Mouse (Mus musculus) embryonic facial prominence, embryonic 12.5 days (tissue): ENCODE data around the gene C1qtnf9. TPM values are rescaled to one million over a fixed set of nuclear protein-coding genes. Genes with fewer than 3 reads are reported as not detected.

Experiments used
- ATAC-seq: fragments of 200-750 bp; cut with Nextera tagmentation; 2 replicates; pipeline ENCODE4 v1.8.0; 2017; ENCODE audit not compliant: insufficient number of reproducible peaks, insufficient read depth, low FRiP score, low TSS enrichment
- H3K27ac ChIP-seq: fragments of 300-500 bp; sonication (generic); 2 replicates; pipeline ENCODE4 v1.5.1; 2016; ENCODE audit warnings: mild to moderate bottlenecking
- H3K27me3 ChIP-seq: fragments of 300-500 bp; sonication (generic); 2 replicates; pipeline ENCODE4 v1.6.1; 2016; ENCODE audit warnings: mild to moderate bottlenecking, moderate library complexity
- H3K36me3 ChIP-seq: fragments of 300-500 bp; sonication (generic); 2 replicates; pipeline ENCODE4 v1.6.1; 2016; ENCODE audit warnings: mild to moderate bottlenecking
- H3K4me1 ChIP-seq: fragments of 300-500 bp; sonication (generic); 2 replicates; pipeline ENCODE4 v1.6.1; 2016
- H3K4me2 ChIP-seq: fragments of 300-500 bp; sonication (generic); replicated peaks from 2 replicates; pipeline ENCODE4 v1.6.1; 2016; ENCODE audit warnings: mild to moderate bottlenecking, moderate library complexity
- H3K4me3 ChIP-seq: fragments of 300-500 bp; sonication (generic); 2 replicates; pipeline ENCODE4 v1.5.1; 2016; ENCODE audit warnings: mild to moderate bottlenecking
- H3K9ac ChIP-seq: fragments of 300-500 bp; sonication (generic); 2 replicates; pipeline ENCODE4 v1.6.1; 2016; ENCODE audit warnings: mild to moderate bottlenecking, moderate library complexity
- H3K9me3 ChIP-seq: fragments of 300-500 bp; sonication (generic); 2 replicates; pipeline ENCODE4 v1.6.1; 2016; ENCODE audit warnings: mild to moderate bottlenecking, moderate library complexity
- WGBS: fragments of 180-500 bp; shearing (Covaris S2); methylation state at CpG from one replicate; pipeline ENCODE4 v1.1.7; 2016; 5-methylcytosine and 5-hydroxymethylcytosine counted together
- polyA plus RNA-seq: library from polyadenylated mRNA; unstranded; fragments of >200 nt; fragmentation: Nextera tagmentation; extraction: Ambion mirVana; gene quantifications from 2 replicates; pipeline ENCODE4 v1.2.1, GENCODE M21; 2016

The C1qtnf9 gene
- polyA plus RNA-seq, 1 experiment from 2014 or later: 0.38 TPM

- Histone ChIP-seq H3K9ac (no peak overlapping the region), H3K27ac (peak overlapping the region; percentile 65), H3K4me2 (no peak overlapping the region), H3K4me1 (peaks cover 53% of the 10 kb centered on the region), H3K4me3 (no peak overlapping the region), H3K27me3 (no peaks in the 10 kb centered on the region), H3K9me3 (no peaks in the 10 kb centered on the region), H3K36me3 (no peaks in the 10 kb centered on the region)
- no peak for ATAC-seq
- 61% methylated on average over 10 of the region's 10 CpGs for WGBS
Observed at GRCm38 (mm10) chr14:60738434-60738938, 29.4 kb upstream of the C1qtnf9 start.

- no peak for ATAC-seq
- H3K9me3 ChIP-seq: no peaks in the 10 kb centered on the region
- peak overlapping the region; percentile 65; the same call in 1 of the 2 replicates for H3K27ac ChIP-seq
- WGBS: 11% methylated on average over 6 of the region's 9 CpGs
- no peak overlapping the region for H3K9ac ChIP-seq
- no peak overlapping the region for H3K4me3 ChIP-seq
- no peaks in the 10 kb centered on the region for H3K27me3 ChIP-seq
- H3K36me3 ChIP-seq: no peaks in the 10 kb centered on the region
- H3K4me2 ChIP-seq: no peak overlapping the region
- peaks cover 47% of the 10 kb centered on the region for H3K4me1 ChIP-seq
Observed at GRCm38 (mm10) chr14:60739155-60739554, 28.8 kb upstream of the C1qtnf9 start.

- H3K4me1 ChIP-seq: peaks cover 47% of the 10 kb centered on the region
- WGBS: 75% methylated on average over 12 of the region's 12 CpGs
- no peaks in the 10 kb centered on the region for H3K27me3 ChIP-seq
- no peak overlapping the region for H3K4me3 ChIP-seq
- H3K36me3 ChIP-seq: no peaks in the 10 kb centered on the region
- H3K4me2 ChIP-seq: no peak overlapping the region
- no peak overlapping the region for H3K9ac ChIP-seq
- peak overlapping the region; percentile 65 for H3K27ac ChIP-seq
- no peak for ATAC-seq
- no peaks in the 10 kb centered on the region for H3K9me3 ChIP-seq
Observed at GRCm38 (mm10) chr14:60739616-60740015, 28.3 kb upstream of the C1qtnf9 start.

- no peak for ATAC-seq
- H3K4me1 ChIP-seq: peaks cover 44% of the 10 kb centered on the region
- H3K36me3 ChIP-seq: no peaks in the 10 kb centered on the region
- H3K4me2 ChIP-seq: no peak overlapping the region
- H3K9ac ChIP-seq: no peak overlapping the region
- WGBS: 84% methylated on average over 5 of the region's 5 CpGs
- no peaks in the 10 kb centered on the region for H3K9me3 ChIP-seq
- H3K4me3 ChIP-seq: no peak overlapping the region
- H3K27ac ChIP-seq: no peak overlapping the region
- no peaks in the 10 kb centered on the region for H3K27me3 ChIP-seq
Observed at GRCm38 (mm10) chr14:60740507-60740906, 27.4 kb upstream of the C1qtnf9 start.

GRCm38 (mm10) chr14:60741033-60741432 lies 26.9 kb upstream of the C1qtnf9 start:
- 70% methylated on average over 8 of the region's 8 CpGs for WGBS

GRCm38 (mm10) chr14:60741490-60741981 lies 26.4 kb upstream of the C1qtnf9 start:
- no peak overlapping the region for H3K4me3 ChIP-seq
- WGBS: 78% methylated on average over 6 of the region's 6 CpGs

More at GRCm38 (mm10) chr14:60741033-60741432, 26.9 kb upstream of the C1qtnf9 start:
- peaks cover 5% of the 10 kb centered on the region; the same call in 1 of the 2 replicates for H3K36me3 ChIP-seq
- no peak overlapping the region for H3K4me3 ChIP-seq
- no peak overlapping the region for H3K4me2 ChIP-seq
- no peak for ATAC-seq
- H3K9me3 ChIP-seq: no peaks in the 10 kb centered on the region
- no peaks in the 10 kb centered on the region for H3K27me3 ChIP-seq
- no peak overlapping the region for H3K9ac ChIP-seq
- peaks cover 40% of the 10 kb centered on the region for H3K4me1 ChIP-seq
- H3K27ac ChIP-seq: peak overlapping the region; percentile 54; the same call in 1 of the 2 replicates

GRCm38 (mm10) chr14:60743681-60744080 lies 24.3 kb upstream of the C1qtnf9 start:
- Histone ChIP-seq H3K4me1 (peaks cover 20% of the 10 kb centered on the region), H3K9me3 (no peaks in the 10 kb centered on the region), H3K36me3 (peaks cover 11% of the 10 kb centered on the region; the same call in 1 of the 2 replicates), H3K4me2 (no peak overlapping the region), H3K9ac (no peak overlapping the region), H3K27me3 (no peaks in the 10 kb centered on the region), H3K27ac (no peak overlapping the region), H3K4me3 (no peak overlapping the region)
- 67% methylated on average over 9 of the region's 9 CpGs for WGBS
- ATAC-seq: no peak

More at GRCm38 (mm10) chr14:60741490-60741981, 26.4 kb upstream of the C1qtnf9 start:
- Histone ChIP-seq H3K27ac (peak overlapping the region; percentile 54), H3K9me3 (no peaks in the 10 kb centered on the region), H3K27me3 (no peaks in the 10 kb centered on the region), H3K4me2 (no peak overlapping the region), H3K36me3 (peaks cover 10% of the 10 kb centered on the region; the same call in 1 of the 2 replicates), H3K9ac (no peak overlapping the region), H3K4me1 (peaks cover 34% of the 10 kb centered on the region)
- no peak for ATAC-seq

GRCm38 (mm10) chr14:60745201-60745600 lies 22.7 kb upstream of the C1qtnf9 start:
- H3K4me2 ChIP-seq: no peak overlapping the region

GRCm38 (mm10) chr14:60746141-60746540 lies 21.8 kb upstream of the C1qtnf9 start:
- H3K27me3 ChIP-seq: no peaks in the 10 kb centered on the region
- H3K4me3 ChIP-seq: no peak overlapping the region
- peaks cover 9% of the 10 kb centered on the region; the same call in 1 of the 2 replicates for H3K4me1 ChIP-seq
- H3K9ac ChIP-seq: no peak overlapping the region
- peaks cover 11% of the 10 kb centered on the region; the same call in 1 of the 2 replicates for H3K36me3 ChIP-seq
- ATAC-seq: no peak
- no peak overlapping the region for H3K4me2 ChIP-seq
- H3K9me3 ChIP-seq: no peaks in the 10 kb centered on the region
- no peak overlapping the region for H3K27ac ChIP-seq
- WGBS: 92% methylated on average over 10 of the region's 10 CpGs

More at GRCm38 (mm10) chr14:60745201-60745600, 22.7 kb upstream of the C1qtnf9 start:
- ATAC-seq: no peak
- no peak overlapping the region for H3K4me3 ChIP-seq
- H3K27me3 ChIP-seq: no peaks in the 10 kb centered on the region
- H3K36me3 ChIP-seq: peaks cover 11% of the 10 kb centered on the region; the same call in 1 of the 2 replicates
- WGBS: 85% methylated on average over 6 of the region's 6 CpGs
- H3K9ac ChIP-seq: no peak overlapping the region
- H3K9me3 ChIP-seq: no peaks in the 10 kb centered on the region
- H3K27ac ChIP-seq: no peak overlapping the region
- peaks cover 9% of the 10 kb centered on the region; the same call in 1 of the 2 replicates for H3K4me1 ChIP-seq

GRCm38 (mm10) chr14:60747154-60747870 lies 20.6 kb upstream of the C1qtnf9 start:
- ATAC-seq: no peak
- no peak overlapping the region for H3K27ac ChIP-seq
- H3K4me1 ChIP-seq: no peaks in the 10 kb centered on the region
- H3K4me3 ChIP-seq: no peak overlapping the region
- 90% methylated on average over 21 of the region's 21 CpGs for WGBS
- H3K27me3 ChIP-seq: no peaks in the 10 kb centered on the region
- no peaks in the 10 kb centered on the region for H3K9me3 ChIP-seq
- peaks cover 11% of the 10 kb centered on the region; the same call in 1 of the 2 replicates for H3K36me3 ChIP-seq
- no peak overlapping the region for H3K4me2 ChIP-seq
- no peak overlapping the region for H3K9ac ChIP-seq

- 78% methylated on average over 12 of the region's 12 CpGs for WGBS
- H3K9me3 ChIP-seq: no peaks in the 10 kb centered on the region
- H3K4me3 ChIP-seq: no peak overlapping the region
- H3K4me1 ChIP-seq: no peaks in the 10 kb centered on the region
- no peaks in the 10 kb centered on the region for H3K27me3 ChIP-seq
- no peak overlapping the region for H3K27ac ChIP-seq
- ATAC-seq: no peak
- H3K36me3 ChIP-seq: peaks cover 18% of the 10 kb centered on the region; the same call in 1 of the 2 replicates
- no peak overlapping the region for H3K4me2 ChIP-seq
- H3K9ac ChIP-seq: no peak overlapping the region
Observed at GRCm38 (mm10) chr14:60749880-60750279, 18.1 kb upstream of the C1qtnf9 start.

- Histone ChIP-seq H3K9me3 (no peaks in the 10 kb centered on the region), H3K4me3 (no peak overlapping the region), H3K4me1 (no peaks in the 10 kb centered on the region), H3K27me3 (no peaks in the 10 kb centered on the region), H3K4me2 (no peak overlapping the region), H3K27ac (no peak overlapping the region), H3K36me3 (peaks cover 7% of the 10 kb centered on the region; the same call in 1 of the 2 replicates), H3K9ac (no peak overlapping the region)
- WGBS: 91% methylated on average over 16 of the region's 16 CpGs
- ATAC-seq: no peak
Observed at GRCm38 (mm10) chr14:60751581-60751980, 16.4 kb upstream of the C1qtnf9 start.
